Mouse (Mus musculus) brain, embryonic 14.5 days (tissue): ENCODE results near the gene Bmpr1a.

Experiments
- CTCF ChIP-seq: fragments of 200-500 bp; IDR thresholded peaks from 2 replicates; pipeline ENCODE4 v1.5.1; 2012; ENCODE audit warnings: inconsistent platforms, mild to moderate bottlenecking, moderate library complexity, borderline replicate concordance; ENCODE audit not compliant: insufficient read depth, insufficient read length; ENCODE audit errors: extremely low read depth
- POLR2A ChIP-seq: fragments of 200-500 bp; IDR thresholded peaks from 2 replicates; pipeline ENCODE4 v1.6.1; 2012; ENCODE audit warnings: mild to moderate bottlenecking, inconsistent platforms, borderline replicate concordance; ENCODE audit not compliant: poor library complexity, insufficient read depth, insufficient read length, severe bottlenecking; ENCODE audit errors: extremely low read depth

DNA sequence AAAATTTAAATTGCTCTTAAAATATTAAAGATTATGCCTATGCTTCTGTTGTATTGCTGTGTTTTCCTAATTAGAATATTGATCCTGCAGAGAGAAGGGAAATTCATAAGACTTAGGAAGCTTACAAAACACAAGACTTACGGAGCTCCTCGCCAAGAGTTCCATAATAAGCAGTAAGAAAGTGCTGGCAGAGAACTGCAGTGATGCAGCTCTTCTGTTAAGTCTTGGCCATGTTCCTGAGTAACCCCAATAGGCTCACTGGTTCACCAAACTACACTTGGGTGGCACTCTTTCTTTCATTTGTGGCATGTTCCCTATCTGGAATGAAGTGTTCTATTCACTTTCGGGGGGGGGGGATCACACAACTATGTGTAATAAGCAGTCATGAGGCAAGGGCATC is 36.9 kb downstream of the Bmpr1a start:
- no peak for TF ChIP-seq CTCF
- TF ChIP-seq POLR2A = no peak
